Mouse (Mus musculus) heart, embryonic 12.5 days (tissue): ENCODE results near the gene Lrrc29. TPM values are rescaled to one million over a fixed set of nuclear protein-coding genes. Genes with fewer than 3 reads are reported as not detected.
A peak's percentile ranks its signal among the peaks of the same experiment; 100 is the strongest.

Source experiments
- ATAC-seq: fragments of 200-750 bp; cut with Nextera tagmentation; 2 replicates; pipeline ENCODE4 v1.8.0; 2017; ENCODE audit warnings: moderate TSS enrichment, moderate library complexity; ENCODE audit not compliant: insufficient number of reproducible peaks, low FRiP score
- H3K27ac ChIP-seq: fragments of 300-500 bp; sonication (generic); 2 replicates; pipeline ENCODE4 v1.5.1; 2016; ENCODE audit warnings: mild to moderate bottlenecking, moderate library complexity; ENCODE audit not compliant: poor library complexity, severe bottlenecking
- H3K27me3 ChIP-seq: fragments of 300-500 bp; sonication (generic); replicated peaks from 2 replicates; pipeline ENCODE4 v1.6.1; 2016; ENCODE audit warnings: mild to moderate bottlenecking, moderate library complexity
- H3K36me3 ChIP-seq: fragments of 300-500 bp; sonication (generic); 2 replicates; pipeline ENCODE4 v1.6.1; 2016; ENCODE audit warnings: mild to moderate bottlenecking, moderate library complexity
- H3K4me1 ChIP-seq: fragments of 300-500 bp; sonication (generic); replicated peaks from 2 replicates; pipeline ENCODE4 v1.6.1; 2016; ENCODE audit warnings: mild to moderate bottlenecking
- H3K4me2 ChIP-seq: fragments of 300-500 bp; sonication (generic); 2 replicates; pipeline ENCODE4 v1.6.1; 2016; ENCODE audit warnings: mild to moderate bottlenecking, moderate library complexity
- H3K4me3 ChIP-seq: fragments of 300-500 bp; sonication (generic); 2 replicates; pipeline ENCODE4 v1.5.1; 2016; ENCODE audit warnings: mild to moderate bottlenecking
- H3K9ac ChIP-seq: fragments of 300-500 bp; sonication (generic); 2 replicates; pipeline ENCODE4 v1.6.1; 2016; ENCODE audit warnings: mild to moderate bottlenecking, moderate library complexity
- H3K9me3 ChIP-seq: fragments of 300-500 bp; sonication (generic); replicated peaks from 2 replicates; pipeline ENCODE4 v1.6.1; 2016; ENCODE audit warnings: mild to moderate bottlenecking, moderate library complexity
- WGBS: fragments of 180-500 bp; shearing (Covaris S2); methylation state at CpG from one replicate; pipeline ENCODE4 v1.1.7; 2016; 5-methylcytosine and 5-hydroxymethylcytosine counted together
- polyA plus RNA-seq: library from polyadenylated mRNA; unstranded; fragments of >200 nt; fragmentation: Nextera tagmentation; extraction: Ambion mirVana; gene quantifications from 2 replicates; pipeline ENCODE4 v1.2.1, GENCODE M21; 2016

Lrrc29 gene
- polyA plus RNA-seq, 1 experiment from 2014 or later, result 1.3 TPM

- 88% methylated on average over 4 of the region's 4 CpGs for WGBS
- no peak overlapping the region for H3K4me3 ChIP-seq
- H3K36me3 ChIP-seq, result no peaks in the 10 kb centered on the region
- no peak overlapping the region for H3K9ac ChIP-seq
- peaks cover 5% of the 10 kb centered on the region; the same call in 1 of the 2 replicates for H3K27me3 ChIP-seq
- peaks cover 23% of the 10 kb centered on the region for H3K4me1 ChIP-seq
- no peak for ATAC-seq
- no peaks in the 10 kb centered on the region for H3K9me3 ChIP-seq
- H3K27ac ChIP-seq, result no peak overlapping the region
- no peak overlapping the region for H3K4me2 ChIP-seq
These were observed 28.5 kb upstream of the Lrrc29 start for GRCm38 (mm10) chr8:105354549-105354948.

GRCm38 (mm10) chr8:105353583-105354135 lies 27.6 kb upstream of the Lrrc29 start:
- H3K4me1 ChIP-seq, result peaks cover 25% of the 10 kb centered on the region
- H3K36me3 ChIP-seq, result no peaks in the 10 kb centered on the region
- no peak for ATAC-seq
- peaks cover 5% of the 10 kb centered on the region; the same call in 1 of the 2 replicates for H3K27me3 ChIP-seq
- H3K4me3 ChIP-seq, result no peak overlapping the region
- no peak overlapping the region for H3K4me2 ChIP-seq
- H3K9ac ChIP-seq, result no peak overlapping the region
- WGBS, result 77% methylated on average over 8 of the region's 8 CpGs
- H3K9me3 ChIP-seq, result no peaks in the 10 kb centered on the region
- H3K27ac ChIP-seq, result no peak overlapping the region

- Histone ChIP-seq H3K27me3 (no peaks in the 10 kb centered on the region; the same call in 1 of the 2 replicates), H3K4me3 (peak overlapping the region; percentile 78; the same call in 1 of the 2 replicates), H3K9me3 (no peaks in the 10 kb centered on the region), H3K4me2 (peak overlapping the region; percentile 99), H3K9ac (no peak overlapping the region; the same call in 1 of the 2 replicates), H3K4me1 (peaks cover 39% of the 10 kb centered on the region), H3K27ac (no peak overlapping the region; the same call in 1 of the 2 replicates), H3K36me3 (no peaks in the 10 kb centered on the region)
- WGBS, result 25% methylated on average over 7 of the region's 7 CpGs
- no peak for ATAC-seq
These were observed 24.1 kb upstream of the Lrrc29 start for GRCm38 (mm10) chr8:105350186-105350585.

GRCm38 (mm10) chr8:105349096-105349771 lies 23.2 kb upstream of the Lrrc29 start:
- Histone ChIP-seq H3K27ac (no peak overlapping the region), H3K36me3 (no peaks in the 10 kb centered on the region), H3K4me3 (peak overlapping the region; percentile 78), H3K27me3 (no peaks in the 10 kb centered on the region; the same call in 1 of the 2 replicates), H3K4me2 (peak overlapping the region; percentile 99), H3K9ac (peak overlapping the region; percentile 74), H3K9me3 (no peaks in the 10 kb centered on the region), H3K4me1 (peaks cover 43% of the 10 kb centered on the region)
- WGBS, result 0% methylated on average over 37 of the region's 48 CpGs
- ATAC-seq, result no peak

DNA sequence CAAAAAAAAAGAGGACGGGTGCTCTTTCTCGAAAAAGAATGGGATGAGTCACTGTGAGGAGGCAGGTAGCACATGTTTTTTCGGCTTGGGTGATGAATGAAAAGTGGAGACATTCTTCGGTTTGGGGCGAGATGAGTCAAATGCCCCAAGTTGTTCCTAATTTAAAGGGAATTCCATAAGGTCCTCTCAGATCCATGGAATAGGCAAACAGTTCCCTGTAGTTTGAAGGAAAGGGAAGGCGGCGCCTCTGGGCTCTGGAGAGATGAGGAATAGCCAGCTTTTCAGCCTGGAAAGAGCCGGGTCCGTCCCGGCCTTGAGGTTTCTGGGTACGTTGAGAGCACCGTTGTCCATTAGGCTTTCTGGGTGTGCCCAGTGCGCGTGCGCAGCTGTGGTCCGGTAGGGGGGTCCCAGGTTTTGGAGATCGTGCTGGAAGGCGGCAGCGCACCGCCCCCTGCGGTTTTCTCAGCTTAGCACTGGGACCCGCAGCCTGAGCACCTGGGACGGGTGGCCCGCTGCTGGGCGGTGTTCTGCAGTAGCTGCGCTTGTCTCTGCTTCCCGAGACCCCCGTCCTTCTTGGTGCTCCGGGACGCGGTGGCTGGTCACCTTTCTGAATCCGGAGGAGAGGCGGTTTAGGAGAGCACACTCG lies 22.5 kb upstream of the Lrrc29 start, which contains the start of gene Slc9a5:
Gene Slc9a5 (plus strand): TSS at position 394 of the 646 bp plus-strand sequence.
- peak within 1 kb of the TSS; percentile 99 for H3K4me2 ChIP-seq
- H3K36me3 ChIP-seq, result no peaks in the 10 kb centered on the region
- H3K9ac ChIP-seq, result peak within 1 kb of the TSS; percentile 88
- no peak for ATAC-seq
- H3K27me3 ChIP-seq, result no peaks in the 10 kb centered on the region; the same call in 1 of the 2 replicates
- H3K4me1 ChIP-seq, result peaks cover 49% of the 10 kb centered on the region
- peak within 1 kb of the TSS; percentile 92 for H3K27ac ChIP-seq
- H3K4me3 ChIP-seq, result peak within 1 kb of the TSS; percentile 78
- H3K9me3 ChIP-seq, result no peaks in the 10 kb centered on the region
- WGBS, result under 1% methylated on average over 34 of the region's 34 CpGs

- H3K4me3 ChIP-seq, result peak within 1 kb of the TSS; percentile 78
- peak within 1 kb of the TSS; percentile 88 for H3K9ac ChIP-seq
- H3K27ac ChIP-seq, result peak within 1 kb of the TSS; percentile 92
- H3K36me3 ChIP-seq, result no peaks in the 10 kb centered on the region
- peak; percentile 90 for ATAC-seq
- H3K9me3 ChIP-seq, result no peaks in the 10 kb centered on the region
- H3K27me3 ChIP-seq, result no peaks in the 10 kb centered on the region; the same call in 1 of the 2 replicates
- under 1% methylated on average over 53 of the region's 53 CpGs for WGBS
- H3K4me2 ChIP-seq, result peak within 1 kb of the TSS; percentile 99
- H3K4me1 ChIP-seq, result peaks cover 52% of the 10 kb centered on the region
These were observed 21.5 kb upstream of the Lrrc29 start, which contains the start of gene Fhod1 for GRCm38 (mm10) chr8:105347428-105348221. Gene Fhod1 (minus strand): TSS chr8:105347953.

DNA sequence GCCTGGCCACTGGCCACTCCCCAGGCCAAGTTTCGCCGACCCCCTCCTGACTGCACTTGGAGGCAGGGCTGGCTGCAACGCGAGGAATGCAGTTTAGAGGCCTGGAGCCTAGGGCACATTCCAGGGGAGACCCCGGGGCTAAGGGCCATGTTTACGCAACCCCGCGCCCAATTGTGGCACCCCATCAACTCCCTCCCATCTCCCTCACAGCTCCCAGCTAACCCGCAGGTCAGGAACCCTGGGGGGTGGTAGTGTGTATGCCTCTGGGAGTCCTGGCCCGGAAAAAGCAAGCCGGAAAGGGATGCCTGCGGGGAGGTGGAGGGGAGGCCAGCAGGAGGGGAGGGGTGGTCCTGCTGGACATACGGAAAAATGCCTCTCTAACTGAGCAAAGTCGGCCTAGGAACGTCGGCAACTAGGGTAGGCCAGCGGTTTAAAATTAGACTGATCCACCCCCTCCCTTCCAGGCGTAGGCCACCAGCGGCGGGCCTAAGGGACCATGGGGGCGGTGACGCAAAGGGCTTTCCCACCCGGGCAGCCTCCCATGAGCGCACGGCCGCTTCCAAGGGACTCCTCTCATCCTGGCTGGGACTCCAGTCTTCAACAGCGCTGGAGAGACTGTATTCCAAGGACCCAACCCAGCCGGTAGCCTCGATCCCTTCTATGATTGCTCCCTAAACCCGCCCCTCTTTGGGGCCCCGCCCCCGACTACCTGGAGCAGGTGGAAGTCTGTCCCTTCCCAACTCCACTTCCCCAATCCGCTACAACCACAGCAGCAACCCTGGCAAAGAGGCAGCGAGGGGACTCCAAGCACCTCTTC lies 20.7 kb upstream of the Lrrc29 start:
- H3K36me3 ChIP-seq, result no peaks in the 10 kb centered on the region
- ATAC-seq, result peak; percentile 40
- H3K27ac ChIP-seq, result peak overlapping the region; percentile 92
- H3K4me2 ChIP-seq, result peak overlapping the region; percentile 99
- H3K9me3 ChIP-seq, result no peaks in the 10 kb centered on the region
- H3K9ac ChIP-seq, result peak overlapping the region; percentile 88
- WGBS, result under 1% methylated on average over 34 of the region's 34 CpGs
- H3K4me1 ChIP-seq, result peaks cover 56% of the 10 kb centered on the region
- no peaks in the 10 kb centered on the region; the same call in 1 of the 2 replicates for H3K27me3 ChIP-seq
- H3K4me3 ChIP-seq, result peak overlapping the region; percentile 78

DNA sequence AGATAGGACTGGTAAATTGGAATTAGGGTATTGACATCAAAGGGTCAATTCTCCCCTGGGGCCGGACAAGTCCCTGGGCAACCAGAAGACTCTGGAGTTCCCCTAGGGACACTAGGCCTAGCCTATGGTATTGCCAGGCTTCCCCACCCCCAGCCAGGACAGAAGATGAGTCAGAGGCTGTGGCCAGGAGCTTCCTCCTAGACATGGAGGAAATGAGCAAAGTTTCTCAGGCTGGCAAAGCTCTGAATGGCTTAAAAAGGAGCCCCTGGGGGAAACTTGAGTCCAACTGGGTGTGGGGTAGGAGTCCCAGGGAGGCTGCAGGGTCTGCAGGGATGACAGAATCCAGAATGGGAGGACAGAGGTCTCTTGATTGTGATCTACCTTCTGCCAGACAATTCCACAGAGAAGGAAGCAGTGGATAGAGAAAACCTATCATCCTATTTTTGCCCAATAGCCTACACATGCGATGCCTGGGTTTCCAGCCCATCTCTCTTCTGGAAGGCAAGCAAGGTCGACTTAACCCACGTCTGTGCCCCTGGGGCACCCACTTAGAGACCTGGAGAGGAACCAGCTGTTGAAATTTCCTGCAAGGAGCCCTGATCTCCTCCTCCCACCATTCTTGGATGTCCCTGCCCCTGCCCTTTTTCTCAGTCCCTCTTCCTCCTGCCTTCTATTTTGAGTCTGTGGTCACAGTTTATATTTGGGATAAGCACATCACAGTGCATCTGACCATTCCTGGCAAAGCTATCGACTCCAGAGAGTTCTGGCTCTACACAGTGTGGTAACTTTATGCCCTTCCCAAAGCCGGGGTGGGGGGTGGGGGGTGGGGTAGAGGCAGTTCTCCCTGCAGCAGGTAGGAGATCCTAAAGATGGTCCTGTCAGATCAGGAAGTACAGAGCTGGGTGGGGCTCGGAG lies 19.2 kb upstream of the Lrrc29 start:
- H3K4me2 ChIP-seq, result peak overlapping the region; percentile 99
- no peaks in the 10 kb centered on the region for H3K36me3 ChIP-seq
- no peaks in the 10 kb centered on the region for H3K27me3 ChIP-seq
- H3K9me3 ChIP-seq, result no peaks in the 10 kb centered on the region
- H3K4me3 ChIP-seq, result peak overlapping the region; percentile 78
- H3K9ac ChIP-seq, result peak overlapping the region; percentile 88; the same call in 1 of the 2 replicates
- H3K4me1 ChIP-seq, result peaks cover 64% of the 10 kb centered on the region
- WGBS, result 41% methylated on average over 7 of the region's 7 CpGs
- ATAC-seq, result no peak
- peak overlapping the region; percentile 54 for H3K27ac ChIP-seq

DNA sequence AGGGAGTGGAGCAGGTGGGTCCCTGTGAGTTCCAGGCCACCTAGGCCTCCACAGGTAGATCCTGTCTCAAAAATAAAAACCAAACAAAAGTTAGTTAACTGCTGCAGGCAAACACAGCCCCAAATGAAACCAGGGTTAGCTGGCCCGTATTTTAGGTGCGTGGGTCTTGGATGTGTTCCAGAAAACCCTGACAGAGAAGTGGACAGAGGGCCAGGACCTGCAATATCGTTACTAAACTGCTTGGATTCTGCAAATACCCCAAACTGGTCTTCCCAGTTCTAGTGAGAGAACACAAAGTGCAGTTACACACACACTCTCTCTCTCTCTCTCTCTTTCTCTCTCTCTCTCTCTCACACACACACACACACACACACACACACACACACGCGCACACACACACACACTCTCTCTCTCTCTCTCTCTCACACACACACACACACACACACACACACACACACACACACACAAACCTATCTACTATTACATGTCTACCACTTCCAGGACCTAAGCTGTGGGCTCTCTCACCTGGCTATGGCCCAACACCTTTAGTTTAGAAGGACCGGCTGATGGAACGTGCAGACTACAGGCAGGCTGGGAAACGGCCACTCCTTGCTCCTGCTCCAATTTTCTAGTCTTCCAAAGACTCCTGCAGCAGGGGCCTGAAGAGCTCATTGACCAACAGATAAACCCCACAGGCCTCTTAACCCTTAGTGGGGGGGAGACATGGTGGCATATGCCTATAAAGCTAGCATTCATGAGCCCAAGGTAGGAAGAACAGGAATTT lies 17.9 kb upstream of the Lrrc29 start:
- Histone ChIP-seq H3K4me1 (peaks cover 67% of the 10 kb centered on the region), H3K36me3 (no peaks in the 10 kb centered on the region), H3K4me2 (peak overlapping the region; percentile 4; the same call in 1 of the 2 replicates), H3K27ac (no peak overlapping the region), H3K9ac (no peak overlapping the region), H3K4me3 (no peak overlapping the region), H3K27me3 (no peaks in the 10 kb centered on the region), H3K9me3 (no peaks in the 10 kb centered on the region)
- 54% methylated on average over 8 of the region's 8 CpGs for WGBS
- no peak for ATAC-seq
